Mouse (Mus musculus) hindbrain, embryonic 16.5 days (tissue): ENCODE measurements at regions not wholly inside any gene's neighbourhood (a gene's known extent, or its start where the extent isn't known, plus 50 kb on each side); places are given as distances from the start of the nearest gene placed in this dataset.

ENCODE experiments used
- ATAC-seq: fragments of 200-750 bp; cut with Nextera tagmentation; 2 replicates; pipeline ENCODE4 v1.8.0; 2017; ENCODE audit warnings: moderate TSS enrichment, moderate library complexity
- H3K27ac ChIP-seq: fragments of 300-500 bp; sonication (generic); 2 replicates; pipeline ENCODE4 v1.5.1; 2014; ENCODE audit warnings: low read depth, mild to moderate bottlenecking, control low read depth, low read length, moderate library complexity
- H3K27me3 ChIP-seq: fragments of 300-500 bp; sonication (generic); replicated peaks from 2 replicates; pipeline ENCODE4 v1.6.1; 2014; ENCODE audit warnings: low read length; ENCODE audit not compliant: control insufficient read depth, insufficient read depth
- H3K36me3 ChIP-seq: fragments of 300-500 bp; sonication (generic); 2 replicates; pipeline ENCODE4 v1.6.1; 2014; ENCODE audit warnings: mild to moderate bottlenecking, low read length, moderate library complexity, mixed read lengths; ENCODE audit not compliant: control insufficient read depth, insufficient read depth
- H3K4me1 ChIP-seq: fragments of 300-500 bp; sonication (generic); 2 replicates; pipeline ENCODE4 v1.6.1; 2014; ENCODE audit warnings: low read depth, low read length; ENCODE audit not compliant: control insufficient read depth, insufficient read depth
- H3K4me2 ChIP-seq: fragments of 300-500 bp; sonication (generic); 2 replicates; pipeline ENCODE4 v1.6.1; 2014; ENCODE audit warnings: mild to moderate bottlenecking, low read length, control low read depth, moderate library complexity
- H3K4me3 ChIP-seq: fragments of 300-500 bp; sonication (generic); 2 replicates; pipeline ENCODE4 v1.5.1; 2014; ENCODE audit warnings: mild to moderate bottlenecking, low read length, control low read depth, moderate library complexity
- H3K9ac ChIP-seq: fragments of 300-500 bp; sonication (generic); 2 replicates; pipeline ENCODE4 v1.6.1; 2014; ENCODE audit warnings: low read depth, mild to moderate bottlenecking, control low read depth, low read length, moderate library complexity
- H3K9me3 ChIP-seq: fragments of 300-500 bp; sonication (generic); 2 replicates; pipeline ENCODE4 v1.6.1; 2014; ENCODE audit warnings: mild to moderate bottlenecking, low read length, moderate library complexity; ENCODE audit not compliant: control insufficient read depth
- WGBS: fragments of 180-500 bp; shearing (Covaris S2); extraction: QIAGEN DNeasy Blood & Tissue Kit; methylation state at CpG from one replicate; pipeline ENCODE4 v1.1.7; 2014; 5-methylcytosine and 5-hydroxymethylcytosine counted together

GRCm38 (mm10) chr8:28235562-28235961 lies 788.1 kb downstream of the Poteg start:
- H3K9me3 ChIP-seq: no peaks in the 10 kb centered on the region
- H3K36me3 ChIP-seq: no peaks in the 10 kb centered on the region
- H3K4me1 ChIP-seq: no peaks in the 10 kb centered on the region
- H3K27me3 ChIP-seq: no peaks in the 10 kb centered on the region
- 0 out of 2 replicates have a peak, but pooled peaks have one; percentile 48 for ATAC-seq
- H3K4me3 ChIP-seq: no peak overlapping the region
- 58% methylated on average over 5 of the region's 5 CpGs for WGBS
- H3K27ac ChIP-seq: no peak overlapping the region
- no peak overlapping the region for H3K9ac ChIP-seq
- H3K4me2 ChIP-seq: no peak overlapping the region

GRCm38 (mm10) chr8:28239411-28239810 lies 791.9 kb downstream of the Poteg start:
- no peaks in the 10 kb centered on the region for H3K27me3 ChIP-seq
- no peaks in the 10 kb centered on the region for H3K9me3 ChIP-seq
- H3K4me2 ChIP-seq: no peak overlapping the region
- H3K9ac ChIP-seq: no peak overlapping the region
- H3K4me3 ChIP-seq: no peak overlapping the region
- 45% methylated on average over 7 of the region's 7 CpGs for WGBS
- H3K36me3 ChIP-seq: no peaks in the 10 kb centered on the region
- H3K27ac ChIP-seq: no peak overlapping the region
- no peaks in the 10 kb centered on the region for H3K4me1 ChIP-seq
- ATAC-seq: peak; percentile 45; the same call in 1 of the 2 replicates

GRCm38 (mm10) chr8:28252399-28253240 lies 805.1 kb downstream of the Poteg start:
- Histone ChIP-seq H3K27ac (no peak overlapping the region), H3K27me3 (no peaks in the 10 kb centered on the region), H3K36me3 (no peaks in the 10 kb centered on the region), H3K9ac (no peak overlapping the region), H3K4me3 (no peak overlapping the region), H3K4me1 (no peaks in the 10 kb centered on the region), H3K4me2 (no peak overlapping the region), H3K9me3 (no peaks in the 10 kb centered on the region)
- no peak for ATAC-seq
- WGBS: 32% methylated on average over 9 of the region's 9 CpGs

- no peaks in the 10 kb centered on the region for H3K4me1 ChIP-seq
- 75% methylated on average over 5 of the region's 5 CpGs for WGBS
These were observed 819.8 kb downstream of the Poteg start for GRCm38 (mm10) chr8:28267277-28267676.

GRCm38 (mm10) chr8:28284257-28284656 lies 836.8 kb downstream of the Poteg start:
- ATAC-seq: no peak
- no peaks in the 10 kb centered on the region for H3K27me3 ChIP-seq
- WGBS: 83% methylated on average over 2 of the region's 2 CpGs

More at GRCm38 (mm10) chr8:28267277-28267676, 819.8 kb downstream of the Poteg start:
- Histone ChIP-seq H3K4me2 (no peak overlapping the region), H3K36me3 (no peaks in the 10 kb centered on the region), H3K9ac (no peak overlapping the region), H3K27me3 (no peaks in the 10 kb centered on the region), H3K4me3 (no peak overlapping the region), H3K27ac (no peak overlapping the region), H3K9me3 (no peaks in the 10 kb centered on the region)
- ATAC-seq: no peak

GRCm38 (mm10) chr8:28298896-28299793 lies 851.7 kb downstream of the Poteg start:
- peaks cover 3% of the 10 kb centered on the region; the same call in 1 of the 2 replicates for H3K4me1 ChIP-seq
- 42% methylated on average over 5 of the region's 5 CpGs for WGBS
- H3K27me3 ChIP-seq: no peaks in the 10 kb centered on the region
- H3K9ac ChIP-seq: no peak overlapping the region
- H3K4me2 ChIP-seq: no peak overlapping the region
- no peaks in the 10 kb centered on the region for H3K36me3 ChIP-seq
- peak overlapping the region; percentile 24; the same call in 1 of the 2 replicates for H3K27ac ChIP-seq
- no peak overlapping the region for H3K4me3 ChIP-seq
- H3K9me3 ChIP-seq: no peaks in the 10 kb centered on the region
- ATAC-seq: peak; percentile 73

More at GRCm38 (mm10) chr8:28284257-28284656, 836.8 kb downstream of the Poteg start:
- no peaks in the 10 kb centered on the region for H3K4me1 ChIP-seq
- H3K9me3 ChIP-seq: no peaks in the 10 kb centered on the region
- H3K36me3 ChIP-seq: no peaks in the 10 kb centered on the region
- no peak overlapping the region for H3K4me3 ChIP-seq
- no peak overlapping the region for H3K27ac ChIP-seq
- H3K4me2 ChIP-seq: no peak overlapping the region
- H3K9ac ChIP-seq: no peak overlapping the region

GRCm38 (mm10) chr8:28317081-28317480 lies 869.6 kb downstream of the Poteg start:
- no peak overlapping the region for H3K4me2 ChIP-seq
- ATAC-seq: no peak
- no peak overlapping the region for H3K4me3 ChIP-seq
- no peak overlapping the region for H3K27ac ChIP-seq
- no peaks in the 10 kb centered on the region for H3K9me3 ChIP-seq
- H3K27me3 ChIP-seq: no peaks in the 10 kb centered on the region
- no peak overlapping the region for H3K9ac ChIP-seq
- H3K4me1 ChIP-seq: no peaks in the 10 kb centered on the region
- H3K36me3 ChIP-seq: no peaks in the 10 kb centered on the region
- 61% methylated on average over 1 of the region's 1 CpGs for WGBS

- no peaks in the 10 kb centered on the region for H3K36me3 ChIP-seq
- no peaks in the 10 kb centered on the region for H3K9me3 ChIP-seq
- H3K27ac ChIP-seq: no peak overlapping the region
- 66% methylated on average over 1 of the region's 1 CpGs for WGBS
- no peaks in the 10 kb centered on the region for H3K27me3 ChIP-seq
- no peak overlapping the region for H3K9ac ChIP-seq
- ATAC-seq: no peak
- no peak overlapping the region for H3K4me2 ChIP-seq
- H3K4me1 ChIP-seq: no peaks in the 10 kb centered on the region
- H3K4me3 ChIP-seq: no peak overlapping the region
These were observed 885.9 kb downstream of the Poteg start for GRCm38 (mm10) chr8:28333388-28333787.

GRCm38 (mm10) chr8:28337484-28337883 lies 890.0 kb downstream of the Poteg start:
- H3K27me3 ChIP-seq: no peaks in the 10 kb centered on the region
- no peak overlapping the region for H3K27ac ChIP-seq
- no peaks in the 10 kb centered on the region for H3K9me3 ChIP-seq
- H3K4me3 ChIP-seq: no peak overlapping the region
- no peaks in the 10 kb centered on the region for H3K4me1 ChIP-seq
- H3K36me3 ChIP-seq: no peaks in the 10 kb centered on the region
- 87% methylated on average over 4 of the region's 4 CpGs for WGBS
- H3K9ac ChIP-seq: no peak overlapping the region
- H3K4me2 ChIP-seq: no peak overlapping the region
- no peak for ATAC-seq
